Mouse (Mus musculus): ENCODE measurements around the gene Heyl.

Gene Heyl

DNA sequence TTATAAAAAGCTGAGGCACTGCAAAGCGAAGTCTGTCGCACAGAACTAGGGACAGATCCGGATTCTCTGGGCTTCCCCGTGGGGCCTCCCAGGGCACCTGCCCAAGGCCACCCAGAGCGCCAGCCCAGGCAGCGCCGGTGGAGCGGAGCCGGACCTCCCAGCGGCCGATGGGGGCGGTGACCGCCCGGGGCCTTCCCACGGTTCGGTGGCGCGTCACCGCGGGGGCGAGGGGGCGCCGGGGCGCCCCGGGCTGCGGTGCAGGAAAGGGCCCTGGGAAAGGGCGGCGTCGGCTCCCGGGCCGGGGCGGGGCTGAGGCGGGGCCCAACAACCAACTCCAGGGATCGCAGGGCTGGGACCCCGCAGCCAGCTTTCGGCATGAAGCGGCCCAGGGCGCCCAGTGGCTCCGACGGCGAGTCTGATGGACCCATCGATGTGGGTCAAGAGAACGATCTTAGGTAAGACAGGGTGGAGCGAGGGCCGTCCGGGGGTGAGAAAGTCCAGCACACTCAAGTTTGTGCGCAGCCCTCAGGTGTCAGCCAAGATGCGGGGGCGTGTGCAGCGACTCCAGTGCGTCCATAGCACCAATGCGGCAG lies at the start of gene Heyl:
TSS of gene Heyl (plus strand) at position 65 of the 593 bp plus-strand sequence.
- peak; percentile 52 for DNase-seq (ENCODE audit: low read depth, low spot score)

- no peak for DNase-seq (ENCODE audit: low read depth, low spot score)
Observed at GRCm38 (mm10) chr4:123184816-123185215, 48.5 kb upstream of the Heyl start.

GRCm38 (mm10) chr4:123192336-123192735 lies 41.0 kb upstream of the Heyl start:
- DNase-seq (ENCODE audit: low read depth, low spot score), result no peak

- no peak for DNase-seq (ENCODE audit: low read depth, low spot score)
Observed at GRCm38 (mm10) chr4:123193791-123194190, 39.6 kb upstream of the Heyl start.

DNA sequence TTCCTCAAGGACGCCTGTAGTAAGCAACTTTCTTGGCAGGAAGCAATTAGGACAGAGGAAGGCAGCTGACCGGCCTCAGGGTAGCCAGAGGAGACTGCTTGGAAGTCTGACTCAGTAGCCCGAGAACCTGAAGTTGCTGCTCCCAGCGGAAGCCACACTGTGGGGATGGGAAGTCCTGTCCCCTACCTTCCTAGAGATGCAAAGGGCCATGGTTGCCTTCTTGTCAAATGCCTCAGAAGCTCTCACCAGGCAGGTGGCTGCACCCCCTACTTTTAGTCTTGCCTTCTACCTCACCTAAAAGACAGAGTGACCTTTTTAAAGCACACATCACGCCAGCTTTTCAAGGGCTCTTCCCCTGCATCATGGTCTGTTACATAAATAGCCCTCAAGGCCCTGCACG lies 36.7 kb upstream of the Heyl start:
- DNase-seq (ENCODE audit: low read depth, low spot score), result no peak

DNA sequence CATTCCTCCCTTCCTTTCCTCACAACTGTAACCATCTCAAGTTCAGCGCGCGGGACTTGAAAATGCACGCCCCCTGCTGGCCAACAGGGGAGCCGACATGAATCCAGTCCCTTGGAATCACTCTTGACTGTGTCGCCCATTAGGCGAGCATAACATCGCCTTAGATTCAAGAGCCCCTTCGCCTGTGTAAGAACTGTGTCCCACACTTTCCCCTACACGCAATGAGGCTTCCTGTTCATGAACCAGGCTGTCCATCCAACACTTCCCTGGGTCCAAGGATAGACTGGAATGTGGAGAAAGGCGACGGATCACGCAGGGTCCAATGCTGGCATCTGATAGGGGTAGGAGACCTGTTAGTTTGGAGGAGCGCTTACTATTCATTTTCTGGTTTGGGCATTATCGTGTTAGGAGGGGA lies 32.6 kb upstream of the Heyl start:
- peak; percentile 78 for DNase-seq (ENCODE audit: low read depth, low spot score)

DNA sequence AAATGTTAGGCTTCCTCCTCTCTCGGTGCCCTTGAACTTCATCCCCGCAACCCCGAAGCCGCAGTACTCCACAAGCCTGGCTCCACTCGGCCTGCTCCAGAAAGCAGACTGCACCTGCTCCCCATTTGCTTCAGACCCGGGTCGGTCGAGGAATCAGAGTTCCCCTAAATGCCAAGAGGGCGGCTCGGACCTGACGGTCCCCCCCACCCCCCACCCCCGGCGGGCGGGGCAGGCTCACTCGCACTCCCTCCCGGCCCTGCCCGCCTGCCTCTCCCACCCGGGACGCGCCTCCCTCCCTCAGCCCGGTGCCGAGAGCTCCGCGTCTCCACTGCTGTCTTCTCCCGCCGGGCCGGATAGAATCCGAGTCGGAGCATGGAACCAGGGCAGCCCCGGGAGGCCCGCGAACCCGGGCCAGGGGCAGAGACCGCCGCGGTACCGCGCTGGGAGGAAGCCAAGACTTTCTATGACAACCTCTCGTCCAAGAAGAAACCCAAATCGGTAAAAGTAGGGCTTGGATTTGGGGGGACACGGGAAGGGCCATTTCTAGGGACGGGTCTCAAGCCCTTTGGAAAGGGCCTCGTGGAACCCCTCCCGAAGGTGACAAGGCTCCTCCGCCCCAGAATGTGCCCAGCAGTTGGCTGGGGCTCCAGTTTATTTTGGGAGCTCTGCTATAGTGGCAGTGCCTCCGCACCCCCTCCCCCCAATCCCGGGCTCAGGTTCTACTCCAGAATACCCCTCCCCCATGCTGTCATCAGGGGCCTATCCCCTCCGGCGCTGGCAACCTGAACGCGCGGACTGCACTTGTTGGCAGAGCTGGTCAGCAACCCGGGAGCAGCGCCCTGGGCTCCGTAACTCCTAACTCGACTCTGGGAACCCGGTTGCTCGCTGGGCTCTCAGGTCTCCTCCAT lies 31.9 kb upstream of the Heyl start, which contains the start of gene Nt5c1a:
TSS of gene Nt5c1a (plus strand) at position 319 of the 908 bp plus-strand sequence.
- DNase-seq (ENCODE audit: low read depth, low spot score), result peak; percentile 34

DNA sequence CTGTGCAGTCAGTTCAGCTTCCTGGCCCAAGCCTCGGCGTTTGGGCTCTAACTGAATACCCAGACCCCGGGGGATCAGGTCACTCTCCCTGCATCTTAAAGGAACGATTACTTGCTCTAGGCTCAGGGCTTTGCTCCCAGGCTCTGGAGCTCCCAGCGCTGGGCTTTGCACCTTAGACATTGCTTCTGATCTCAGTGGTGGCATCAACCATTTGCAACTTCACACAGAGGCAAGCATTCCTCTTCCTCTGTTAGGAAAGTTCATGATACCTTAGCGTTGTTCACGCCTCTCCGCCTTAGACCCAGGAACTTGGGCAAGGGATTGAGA lies 31.3 kb upstream of the Heyl start:
- no peak for DNase-seq (ENCODE audit: low read depth, low spot score)

- no peak for DNase-seq (ENCODE audit: low read depth, low spot score)
Observed at GRCm38 (mm10) chr4:123207337-123207736, 26.0 kb upstream of the Heyl start.

DNA sequence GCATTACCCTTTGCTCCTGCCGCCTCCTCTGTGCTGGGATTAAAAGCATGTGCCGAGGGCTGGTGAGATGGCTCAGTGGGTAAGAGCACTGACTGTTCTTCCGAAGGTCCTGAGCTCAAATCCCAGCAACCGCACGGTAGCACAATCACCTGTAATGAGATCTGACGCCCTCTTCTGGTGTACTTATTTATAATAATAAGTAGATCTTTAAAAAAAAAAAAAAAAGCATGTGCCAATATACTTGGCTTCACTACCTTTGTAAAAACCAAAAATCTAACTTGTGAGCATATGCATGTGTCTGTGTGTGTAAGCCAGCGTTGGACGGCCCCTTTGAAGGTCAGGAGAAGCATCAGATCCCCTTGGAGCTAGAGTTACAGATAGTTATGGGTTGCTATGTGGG lies 22.4 kb upstream of the Heyl start:
- DNase-seq (ENCODE audit: low read depth, low spot score), result no peak

GRCm38 (mm10) chr4:123211453-123211852 lies 21.9 kb upstream of the Heyl start:
- no peak for DNase-seq (ENCODE audit: low read depth, low spot score)

GRCm38 (mm10) chr4:123212330-123212729 lies 21.0 kb upstream of the Heyl start:
- no peak for DNase-seq (ENCODE audit: low read depth, low spot score)

- DNase-seq (ENCODE audit: low read depth, low spot score), result no peak
Observed at GRCm38 (mm10) chr4:123213975-123214374, 19.4 kb upstream of the Heyl start.

DNA sequence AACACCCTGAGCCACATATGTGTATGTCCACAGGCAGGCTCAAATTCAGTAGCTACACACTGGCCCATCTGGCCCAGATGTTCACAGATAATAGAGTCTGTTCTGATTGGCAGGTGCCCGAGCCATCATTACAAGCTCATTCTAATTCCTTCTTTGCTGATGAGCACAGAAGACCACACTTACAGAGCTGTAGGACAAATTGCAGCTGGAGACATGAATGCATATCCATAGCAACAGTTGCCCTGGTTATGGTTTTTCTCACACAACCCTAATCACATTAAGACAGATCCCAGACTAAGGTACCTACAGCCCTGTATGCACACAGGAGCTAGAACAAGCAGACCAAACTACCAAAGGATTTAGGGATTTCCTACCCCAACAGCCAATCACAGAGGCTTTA lies 18.0 kb upstream of the Heyl start:
- DNase-seq (ENCODE audit: low read depth, low spot score), result no peak

DNA sequence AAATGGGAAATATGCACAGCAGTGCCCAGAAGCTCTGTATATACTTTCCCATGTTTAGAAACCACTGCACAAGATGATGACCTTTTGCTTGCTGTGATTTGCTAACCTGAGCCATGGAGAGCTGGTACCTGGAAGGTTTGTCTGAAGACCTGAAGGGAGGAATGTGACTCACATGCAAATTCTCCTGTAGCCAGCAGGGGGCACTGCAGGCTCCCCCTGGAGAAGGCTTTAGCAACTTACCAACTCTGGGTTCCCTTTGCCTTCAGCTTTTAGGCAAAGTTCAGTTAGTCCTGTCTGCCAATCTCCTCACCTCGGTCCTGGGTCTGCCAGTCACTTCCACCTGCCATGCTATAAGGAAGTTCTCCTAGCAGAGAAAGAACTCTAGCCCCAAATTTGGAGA lies 16.6 kb upstream of the Heyl start:
- peak; percentile 72 for DNase-seq (ENCODE audit: low read depth, low spot score)

DNA sequence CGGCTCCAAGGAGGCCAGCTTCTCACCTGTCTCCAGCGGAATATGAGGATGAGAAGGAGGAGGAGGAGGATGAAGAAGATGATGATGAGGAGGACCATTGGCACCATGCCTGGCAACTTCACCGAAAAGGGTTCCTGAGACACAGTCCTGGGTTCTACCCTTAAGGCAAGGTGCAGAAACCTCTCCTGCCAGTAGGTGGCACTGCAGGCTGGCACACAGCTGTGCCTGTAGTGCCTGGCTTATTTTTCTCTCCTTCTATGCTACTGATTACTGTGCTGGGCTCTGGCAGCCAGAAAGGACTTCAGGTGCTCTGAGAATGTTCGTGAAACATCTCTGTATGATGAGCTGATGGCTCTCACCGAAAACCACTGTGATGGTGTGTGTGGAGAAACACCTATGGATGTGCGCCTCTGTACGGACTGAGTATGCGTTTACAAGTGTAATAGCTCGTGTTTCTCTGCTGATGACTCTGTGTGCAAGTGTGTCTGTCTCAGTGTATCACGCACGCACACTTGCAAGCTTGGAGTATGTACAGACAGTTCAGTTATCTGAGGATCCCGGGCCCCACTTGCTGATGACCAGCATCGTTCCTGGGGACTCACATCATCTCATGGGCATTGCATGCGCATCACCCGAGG lies 13.5 kb upstream of the Heyl start:
- DNase-seq (ENCODE audit: low read depth, low spot score), result peak; percentile 79

GRCm38 (mm10) chr4:123220637-123221036 lies 12.7 kb upstream of the Heyl start:
- DNase-seq (ENCODE audit: low read depth, low spot score), result no peak

GRCm38 (mm10) chr4:123223309-123223708 lies 10.0 kb upstream of the Heyl start:
- DNase-seq (ENCODE audit: low read depth, low spot score), result no peak

DNA sequence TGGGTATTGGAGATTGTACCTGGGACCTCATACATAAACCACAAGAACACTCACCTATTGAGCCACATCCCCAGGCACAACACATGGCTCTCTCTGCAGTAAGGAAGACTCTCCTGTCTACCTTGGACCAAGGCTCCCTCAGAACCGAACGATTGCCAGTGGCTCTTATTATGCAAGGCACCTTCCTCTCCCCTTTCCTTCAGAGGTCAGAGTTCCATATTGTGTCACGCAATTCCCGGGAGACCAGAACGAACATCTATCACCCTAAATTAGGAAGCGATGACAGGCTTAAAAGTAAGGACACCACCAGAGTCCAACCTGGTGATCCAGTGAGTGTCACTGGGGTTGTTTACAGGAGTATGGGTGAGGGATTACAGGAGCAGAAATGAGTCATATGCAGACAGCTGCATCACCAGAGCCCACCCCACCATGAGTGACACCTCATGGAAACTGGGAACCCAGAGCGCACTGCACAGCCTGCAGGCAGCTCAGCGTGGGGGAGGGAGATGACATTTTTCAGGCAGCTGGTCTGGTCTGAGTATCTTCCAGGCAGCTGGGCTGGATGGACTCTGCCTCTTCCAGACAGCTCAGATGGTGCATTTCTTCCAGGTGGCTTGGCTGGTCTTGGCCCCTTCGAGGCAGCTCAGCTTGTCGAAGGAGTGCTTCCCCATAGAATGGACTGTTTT lies 7.5 kb upstream of the Heyl start:
- DNase-seq (ENCODE audit: low read depth, low spot score), result peak; percentile 56

DNA sequence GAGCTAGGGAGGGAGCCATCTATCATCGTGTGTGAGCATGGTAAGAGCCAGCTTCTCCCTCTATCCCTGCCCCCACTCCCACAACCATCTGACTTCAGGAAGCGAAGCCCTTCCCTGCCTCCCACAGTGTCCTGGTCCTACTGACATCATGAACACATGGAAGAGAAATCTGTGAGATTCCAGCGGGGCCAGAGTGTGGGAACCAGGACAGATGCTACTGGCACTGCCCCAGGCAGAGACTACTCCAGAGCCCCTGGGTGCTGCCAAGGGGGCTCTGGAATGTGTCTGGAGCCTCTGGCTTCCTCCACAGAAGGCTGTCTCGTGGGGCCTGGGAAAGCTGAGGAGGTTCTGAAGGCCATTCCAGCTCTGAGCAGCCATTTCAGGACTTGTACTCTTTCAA lies 5.6 kb upstream of the Heyl start:
- peak; percentile 55 for DNase-seq (ENCODE audit: low read depth, low spot score)

GRCm38 (mm10) chr4:123228270-123228669 lies 5.1 kb upstream of the Heyl start:
- DNase-seq (ENCODE audit: low read depth, low spot score), result peak; percentile 80

GRCm38 (mm10) chr4:123229166-123229565 lies 4.2 kb upstream of the Heyl start:
- DNase-seq (ENCODE audit: low read depth, low spot score), result no peak

All from mesoderm, embryonic 11.5 days (tissue).